In the genomic region with DNA sequence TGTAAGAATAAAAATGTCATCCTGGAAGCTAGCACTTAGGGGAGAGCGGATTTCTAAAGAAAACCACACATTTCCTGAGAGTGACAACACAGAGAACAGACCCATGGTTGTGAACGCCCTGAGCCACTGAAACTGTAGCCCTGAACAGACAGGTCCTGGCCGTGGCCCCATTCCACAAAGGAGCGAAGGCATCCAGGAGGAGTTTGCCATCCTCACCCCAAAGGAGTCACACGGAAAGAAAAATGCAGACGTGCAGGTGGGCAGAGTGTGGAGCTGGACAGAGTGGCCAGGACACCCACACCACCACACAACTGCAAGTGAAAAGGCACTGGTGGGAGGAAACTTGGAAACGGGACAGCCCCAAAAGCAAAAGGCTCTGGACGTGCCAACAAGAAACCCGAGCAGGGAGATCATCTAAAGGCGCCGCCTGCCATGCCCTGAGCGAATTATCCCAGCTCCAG, we compare ENCODE assay signal across 11 mouse cellular contexts.
DNase-seq lines count a peak whose midpoint lies in the region; ATAC-seq and TF ChIP-seq lines count a peak whose summit lies in the region.
"Had no signal": no experiment of that assay in that cellular context is flagged by ENCODE, and none has a peak within 500 bp of the region (broad histone marks: within the 10 kb centered on the region; RNA-seq: fewer than 3 reads in every experiment).

No protein-coding gene starts in this region.

- no peak for TF ChIP-seq CTCF in bone marrow, adult 2 months (IDR thresholded peaks at IDR 0.05; ENCODE audit: control insufficient read depth, insufficient read depth, low read length)
- no peak for TF ChIP-seq CTCF in forebrain, postnatal 0 days (IDR thresholded peaks at IDR 0.05; ENCODE audit: low read depth)

- H3K36me3 ChIP-seq in forebrain, postnatal 0 days (ENCODE audit: insufficient read depth), result no peaks in the 10 kb centered on the region
- H3K36me3 ChIP-seq: hindbrain, embryonic 15.5 days had no signal

- H3K4me1 ChIP-seq in bone marrow, adult 2 months (ENCODE audit: control insufficient read depth, insufficient read depth, low read length), result peaks cover 2% of the 10 kb centered on the region
- no peaks in the 10 kb centered on the region for H3K4me1 ChIP-seq in forebrain, postnatal 0 days (ENCODE audit: insufficient read depth)

- no peaks in the 10 kb centered on the region for H3K9me3 ChIP-seq in forebrain, postnatal 0 days (ENCODE audit: low read length)
- H3K9me3 ChIP-seq: hindbrain, embryonic 15.5 days had no signal

- H3K27ac ChIP-seq in bone marrow, adult 2 months (ENCODE audit: control insufficient read depth, insufficient read depth, low read depth, low read length, poor library complexity), result 0 out of 2 replicates have a peak overlapping the region, but pooled peaks have one; percentile 3
- H3K27ac ChIP-seq in forebrain, postnatal 0 days (ENCODE audit: low read depth, low read length), result no peak overlapping the region
- H3K27ac ChIP-seq: hindbrain, embryonic 15.5 days had no signal

- 14% methylated on average over 12 of the region's 12 CpGs for WGBS in bone marrow, adult 2 months
- WGBS in forebrain, postnatal 0 days, result 58% methylated on average over 12 of the region's 12 CpGs

- TF ChIP-seq POLR2A in bone marrow, adult 2 months (IDR thresholded peaks at IDR 0.05; ENCODE audit: borderline replicate concordance, control insufficient read depth, low read depth, low read length), result no peak

- peak; percentile 30 for DNase-seq in kidney, adult 18-20 months
- no peak for DNase-seq in kidney, adult 11 months
- peak; percentile 48 to 60 for DNase-seq in gastrocnemius, adult 8-10 months (ENCODE audit: low spot score in 2 of 2)
- DNase-seq in kidney, postnatal 36 days, result peak; percentile 33 to 41
- no peak for DNase-seq in retina, postnatal 1 day
- DNase-seq in layer of hippocampus, adult 18-20 months (ENCODE audit: low spot score in 2 of 2), result no peak
- no peak for DNase-seq in forebrain, postnatal 0 days
- DNase-seq: liver had no signal

- H3K4me3 ChIP-seq in bone marrow, adult 2 months (replicated peaks; ENCODE audit: control insufficient read depth, low read depth, low read length), result no peak overlapping the region
- no peak overlapping the region for H3K4me3 ChIP-seq in forebrain, postnatal 0 days (ENCODE audit: low read depth, low read length)
- H3K4me3 ChIP-seq: hindbrain, embryonic 15.5 days had no signal

- no peak for ATAC-seq in forebrain, postnatal 0 days
- ATAC-seq: Patski had no signal

- H3K4me2 ChIP-seq in forebrain, postnatal 0 days (ENCODE audit: low read depth), result no peak overlapping the region
- H3K4me2 ChIP-seq: hindbrain, embryonic 15.5 days had no signal

- H3K9ac ChIP-seq in forebrain, postnatal 0 days, result no peak overlapping the region
- H3K9ac ChIP-seq: hindbrain, embryonic 15.5 days had no signal

- no peaks in the 10 kb centered on the region for H3K27me3 ChIP-seq in forebrain, postnatal 0 days (ENCODE audit: insufficient read depth, low read length)
- H3K27me3 ChIP-seq: hindbrain, embryonic 15.5 days; Patski had no signal

Comparison
In these comparisons a context has a peak if more than half of its experiments do, and no peak if none do; other contexts are left out.
1. DNase-seq: peak in kidney, adult 18-20 months (single experiment), gastrocnemius, adult 8-10 months (2 of 2) and kidney, postnatal 36 days (2 of 2); none in kidney, adult 11 months (single experiment), retina, postnatal 1 day (single experiment), layer of hippocampus, adult 18-20 months (0 of 2) and forebrain, postnatal 0 days (single experiment).